Mouse (Mus musculus) liver, adult 2 months (tissue): Measurements from ENCODE around the gene Dennd6a. TPM values are rescaled to one million over a fixed set of nuclear protein-coding genes. Genes with fewer than 3 reads are reported as not detected.
"Not testable (repeated sequence)": the region's sequence is repeated elsewhere in the genome, so short reads cannot be mapped to it uniquely, and the experiment has no call there.

Experiments
- DNase-seq: peaks from one replicate; pipeline ENCODE4 v3.0.0-alpha.2; 2011; ENCODE audit warnings: low read depth, low spot score; ENCODE audit errors: extremely low read depth
- H3K27ac ChIP-seq: fragments of 200-500 bp; replicated peaks from 2 replicates; pipeline ENCODE4 v1.5.1; 2012; ENCODE audit warnings: low read depth, mild to moderate bottlenecking, control low read depth, inconsistent platforms, low read length; ENCODE audit not compliant: insufficient read depth
- H3K27me3 ChIP-seq: fragments of 200-500 bp; 2 replicates; pipeline ENCODE4 v1.6.1; 2012; ENCODE audit warnings: mild to moderate bottlenecking, moderate library complexity, low read length, inconsistent platforms; ENCODE audit not compliant: control insufficient read depth, insufficient read depth
- H3K36me3 ChIP-seq: fragments of 200-500 bp; 2 replicates; pipeline ENCODE4 v1.6.1; 2012; ENCODE audit warnings: low read length, inconsistent platforms; ENCODE audit not compliant: control insufficient read depth, insufficient read depth
- H3K4me1 ChIP-seq: fragments of 200-500 bp; 2 replicates; pipeline ENCODE4 v1.6.1; 2011; ENCODE audit warnings: low read length; ENCODE audit not compliant: control insufficient read depth, insufficient read depth
- H3K4me3 ChIP-seq: fragments of 200-500 bp; 2 replicates; pipeline ENCODE4 v1.5.1; 2011; ENCODE audit warnings: low read depth, mild to moderate bottlenecking, control low read depth, low read length, moderate library complexity; ENCODE audit not compliant: insufficient read depth
- H3K79me2 ChIP-seq: fragments of 200-500 bp; 2 replicates; pipeline ENCODE4 v1.6.1; 2012; ENCODE audit warnings: inconsistent platforms, mild to moderate bottlenecking, low read length, moderate library complexity; ENCODE audit not compliant: control insufficient read depth, insufficient read depth
- H3K9ac ChIP-seq: fragments of 200-500 bp; 2 replicates; pipeline ENCODE4 v1.6.1; 2012; ENCODE audit warnings: low read depth, mild to moderate bottlenecking, control low read depth, inconsistent platforms, low read length
- CTCF ChIP-seq: fragments of 200-500 bp; IDR thresholded peaks from 2 replicates; pipeline ENCODE4 v1.5.1; 2011; ENCODE audit warnings: low read depth, low read length, control low read depth
- POLR2A ChIP-seq: fragments of 200-500 bp; IDR thresholded peaks from 2 replicates; pipeline ENCODE4 v1.6.1; 2011; ENCODE audit warnings: low read length, control low read depth; ENCODE audit not compliant: insufficient read depth; ENCODE audit errors: extremely low read depth
- WGBS: fragments of 180-500 bp; shearing (Covaris S2); methylation state at CpG from one replicate; pipeline ENCODE4 v1.1.7; 2018; 5-methylcytosine and 5-hydroxymethylcytosine counted together
- polyA plus RNA-seq: library from polyadenylated mRNA; depleted of rRNA; stranded (reverse); fragments of >200 nt; gene quantifications from 2 replicates; pipeline ENCODE4 v1.2.3, GENCODE M21; 2012
- total RNA-seq: library from RNA; depleted of rRNA; stranded (reverse); fragments of >200 nt; gene quantifications from 2 replicates; pipeline ENCODE4 v1.2.3, GENCODE M21; 2014

Gene Dennd6a
- total and polyA plus RNA-seq, 2 experiments: 6.2 to 18.5 TPM

GRCm38 (mm10) chr14:26668371-26669291 lies 95.0 kb downstream of the Dennd6a start:
- H3K27me3 ChIP-seq: no peaks in the 10 kb centered on the region
- peaks cover 11% of the 10 kb centered on the region for H3K4me1 ChIP-seq
- peak overlapping the region; percentile 97 for H3K4me3 ChIP-seq
- WGBS: under 1% methylated on average over 73 of the region's 73 CpGs
- no peak overlapping the region; the same call in 1 of the 2 replicates for H3K27ac ChIP-seq
- TF ChIP-seq POLR2A (no peak), CTCF (no peak)
- peak overlapping the region; percentile 86 for H3K9ac ChIP-seq
- H3K79me2 ChIP-seq: peaks cover 5% of the 10 kb centered on the region; the same call in 1 of the 2 replicates
- DNase-seq: peak; percentile 37
- peaks cover 17% of the 10 kb centered on the region for H3K36me3 ChIP-seq

GRCm38 (mm10) chr14:26669292-26670073 lies 95.8 kb downstream of the Dennd6a start, which contains the start of gene Pde12:
Gene Pde12 (minus strand): TSS chr14:26669883.
- no peak for TF ChIP-seq CTCF
- TF ChIP-seq POLR2A: peak; percentile 69; the same call in 1 of the 2 replicates
- WGBS: under 1% methylated on average over 70 of the region's 70 CpGs
- DNase-seq: peak; percentile 90
- Histone ChIP-seq H3K27ac (peak within 1 kb of the TSS; percentile 97), H3K79me2 (peaks cover 5% of the 10 kb centered on the region; the same call in 1 of the 2 replicates), H3K4me3 (peak within 1 kb of the TSS; percentile 97), H3K4me1 (peaks cover 11% of the 10 kb centered on the region), H3K36me3 (peaks cover 14% of the 10 kb centered on the region), H3K27me3 (no peaks in the 10 kb centered on the region), H3K9ac (peak within 1 kb of the TSS; percentile 86)

- no peak overlapping the region for H3K4me3 ChIP-seq
- H3K36me3 ChIP-seq: peaks cover 3% of the 10 kb centered on the region
- no peaks in the 10 kb centered on the region for H3K27me3 ChIP-seq
- no peak for DNase-seq
- H3K9ac ChIP-seq: no peak overlapping the region
- no peak overlapping the region for H3K27ac ChIP-seq
- H3K4me1 ChIP-seq: peaks cover 11% of the 10 kb centered on the region
- TF ChIP-seq CTCF (no peak), POLR2A (no peak)
- 0 out of 2 replicates have a peak, but pooled peaks cover 2% of the 10 kb centered on the region for H3K79me2 ChIP-seq
These were observed 97.3 kb downstream of the Dennd6a start for GRCm38 (mm10) chr14:26670964-26671363.

DNA sequence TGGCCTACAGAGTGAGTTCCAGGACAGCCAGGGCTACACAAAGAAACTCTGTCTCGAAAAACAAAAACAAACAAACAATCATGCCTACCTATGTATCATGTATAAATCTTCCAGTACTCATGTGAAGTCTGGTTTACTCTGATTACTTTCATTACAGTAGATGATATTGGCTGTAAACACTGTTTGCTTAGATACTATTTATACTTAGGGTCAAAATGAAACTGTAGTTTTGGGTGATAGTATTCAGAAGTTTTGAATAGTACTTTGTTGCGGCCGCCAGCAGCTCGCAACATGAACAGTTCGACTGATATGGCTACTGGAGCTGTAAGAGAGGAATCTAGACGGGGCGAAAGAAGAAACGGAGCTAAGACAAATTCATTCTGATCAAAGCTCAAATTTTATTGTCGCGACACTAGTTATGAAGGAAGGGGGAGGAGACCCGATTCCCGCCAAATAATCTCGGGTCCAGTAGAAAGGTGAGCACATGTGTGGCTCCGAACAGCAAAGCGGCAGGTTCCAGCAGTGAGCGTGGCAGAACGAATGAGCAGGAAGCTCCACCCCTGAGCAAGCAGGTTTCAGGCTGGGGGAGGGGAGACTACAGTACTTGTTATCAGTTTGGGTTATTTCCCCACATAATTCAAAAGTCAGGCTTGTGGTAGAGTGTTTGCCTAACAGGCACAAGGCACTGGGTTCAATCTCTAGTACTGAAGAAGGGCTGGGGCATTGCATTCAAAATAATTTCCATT lies 98.4 kb downstream of the Dennd6a start:
- DNase-seq: peak; percentile 63
- H3K27ac ChIP-seq, H3K36me3 ChIP-seq, H3K9ac ChIP-seq, H3K4me3 ChIP-seq, H3K4me1 ChIP-seq, H3K79me2 ChIP-seq, H3K27me3 ChIP-seq: not testable (repeated sequence)
- 50% methylated on average over 17 of the region's 17 CpGs for WGBS

GRCm38 (mm10) chr14:26674476-26675169 lies 101.0 kb downstream of the Dennd6a start:
- not testable (repeated sequence) for H3K27ac ChIP-seq, H3K4me3 ChIP-seq, H3K9ac ChIP-seq, H3K79me2 ChIP-seq, H3K36me3 ChIP-seq, DNase-seq, H3K4me1 ChIP-seq, H3K27me3 ChIP-seq
- WGBS: 87% methylated on average over 2 of the region's 2 CpGs
